Mouse (Mus musculus): ENCODE results near the gene Slit3. TPM values are rescaled to one million over a fixed set of nuclear protein-coding genes. Genes with fewer than 3 reads are reported as not detected.

Gene Slit3
- total and polyA plus RNA-seq, 3 experiments: not detected

DNA sequence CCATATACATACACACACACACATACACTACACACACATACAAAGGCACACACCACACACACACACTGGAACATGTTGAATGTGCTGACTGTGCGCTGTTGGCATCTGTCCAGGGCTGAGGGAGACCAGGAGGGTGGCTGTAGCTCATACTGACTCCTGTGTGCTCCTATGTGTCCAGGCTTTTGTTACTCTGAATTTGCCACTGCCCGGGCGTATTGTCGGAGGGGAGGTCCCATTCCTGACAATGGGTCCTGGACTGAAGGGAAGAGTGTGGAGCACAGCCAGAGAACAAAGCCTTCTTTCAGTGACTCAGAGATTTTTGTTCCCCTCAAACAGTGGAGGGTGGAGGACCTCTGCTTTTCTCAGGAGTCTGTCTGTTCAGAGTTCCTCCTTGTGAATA, 402.7 kb downstream of the Slit3 start:
- H3K9ac ChIP-seq (ENCODE audit: control insufficient read depth, low read depth, low read length, poor library complexity, severe bottlenecking): no peak overlapping the region
- H3K79me2 ChIP-seq (ENCODE audit: control insufficient read depth, insufficient read depth, low read length, poor library complexity): no peaks in the 10 kb centered on the region
- no peak overlapping the region for H3K4me3 ChIP-seq (ENCODE audit: control insufficient read depth in 1 of 2, insufficient read depth in 1 of 2, low read depth in 2 of 2, low read length in 2 of 2)
- no peaks in the 10 kb centered on the region for H3K36me3 ChIP-seq (ENCODE audit: control insufficient read depth in 1 of 2, insufficient read depth in 2 of 2, low read length in 2 of 2)
- no peaks in the 10 kb centered on the region for H3K27me3 ChIP-seq (ENCODE audit: control insufficient read depth in 1 of 2, insufficient read depth in 2 of 2, low read length in 2 of 2)
- DNase-seq (ENCODE audit: low read depth, low spot score): no peak
- no peaks in the 10 kb centered on the region for H3K4me1 ChIP-seq (ENCODE audit: control insufficient read depth in 1 of 2, insufficient read depth in 2 of 2, low read length in 2 of 2)
- TF ChIP-seq E2F4 (IDR thresholded peaks at IDR 0.05; ENCODE audit: borderline replicate concordance, low read depth, low read length): no peak
- TF ChIP-seq JUND (IDR thresholded peaks at IDR 0.05; ENCODE audit: low read depth, low read length): no peak
- TF ChIP-seq SMC3 (IDR thresholded peaks at IDR 0.05; ENCODE audit: low read depth, low read length): no peak
- TF ChIP-seq MAFK (IDR thresholded peaks at IDR 0.05; ENCODE audit: borderline replicate concordance, low read depth, low read length): no peak
- no peak for TF ChIP-seq CHD2 (IDR thresholded peaks at IDR 0.05; ENCODE audit: low read length)
- TF ChIP-seq TAL1 (IDR thresholded peaks at IDR 0.05; ENCODE audit: low read length): no peak
- TF ChIP-seq MXI1 (IDR thresholded peaks at IDR 0.05; ENCODE audit: low read depth, low read length): no peak
- TF ChIP-seq POLR2AphosphoS2 (IDR thresholded peaks at IDR 0.05; ENCODE audit: low read length): no peak
- no peak for TF ChIP-seq ZC3H11A (IDR thresholded peaks at IDR 0.05; ENCODE audit: low read depth, low read length)
- TF ChIP-seq ETS1 (IDR thresholded peaks at IDR 0.05; ENCODE audit: low read depth, low read length): no peak
- TF ChIP-seq SIN3A (IDR thresholded peaks at IDR 0.05; ENCODE audit: low read length): no peak
- no peak for TF ChIP-seq MYB (IDR thresholded peaks at IDR 0.05; ENCODE audit: low read depth, low read length)
- no peak for TF ChIP-seq RCOR1 (IDR thresholded peaks at IDR 0.05; ENCODE audit: low read depth, low read length)
- H3K27ac ChIP-seq (ENCODE audit: control insufficient read depth, low read depth, low read length): no peak overlapping the region
- no peaks in the 10 kb centered on the region for H3K9me3 ChIP-seq (replicated peaks; ENCODE audit: insufficient read depth, low read length)

- Histone ChIP-seq H3K79me2 (ENCODE audit: control insufficient read depth, insufficient read depth, low read length, poor library complexity) (no peaks in the 10 kb centered on the region), H3K4me1 (ENCODE audit: control insufficient read depth in 1 of 2, insufficient read depth in 2 of 2, low read length in 2 of 2) (no peaks in the 10 kb centered on the region), H3K4me3 (ENCODE audit: control insufficient read depth in 1 of 2, insufficient read depth in 1 of 2, low read depth in 2 of 2, low read length in 2 of 2) (no peak overlapping the region), H3K9ac (ENCODE audit: control insufficient read depth, low read depth, low read length, poor library complexity, severe bottlenecking) (no peak overlapping the region), H3K27me3 (ENCODE audit: control insufficient read depth in 1 of 2, insufficient read depth in 2 of 2, low read length in 2 of 2) (no peaks in the 10 kb centered on the region), H3K27ac (ENCODE audit: control insufficient read depth, low read depth, low read length) (no peak overlapping the region), H3K9me3 (replicated peaks; ENCODE audit: insufficient read depth, low read length) (no peaks in the 10 kb centered on the region), H3K36me3 (ENCODE audit: control insufficient read depth in 1 of 2, insufficient read depth in 2 of 2, low read length in 2 of 2) (no peaks in the 10 kb centered on the region)
- DNase-seq (ENCODE audit: low read depth, low spot score): no peak
- TF ChIP-seq NELFE (IDR thresholded peaks at IDR 0.05; ENCODE audit: low read depth, low read length) (no peak), TAL1 (IDR thresholded peaks at IDR 0.05; ENCODE audit: low read length) (no peak), TBP (IDR thresholded peaks at IDR 0.05; ENCODE audit: low read depth, low read length) (no peak), USF1 (IDR thresholded peaks at IDR 0.05; ENCODE audit: low read depth, low read length) (no peak), SMC3 (IDR thresholded peaks at IDR 0.05; ENCODE audit: low read depth, low read length) (no peak)
Observed at GRCm38 (mm10) chr11:35526219-35526762, 405.3 kb downstream of the Slit3 start.

Measured in MEL (cell line).